Mouse (Mus musculus) brain, embryonic 14.5 days (tissue): ENCODE measurements at regions not wholly inside any gene's neighbourhood (a gene's known extent, or its start where the extent isn't known, plus 50 kb on each side); places are given as distances from the start of the nearest gene placed in this dataset.

ENCODE experiments used
- DNase-seq: peaks from one replicate; pipeline ENCODE4 v3.0.0-alpha.2; 2011; ENCODE audit warnings: low read depth
- CTCF ChIP-seq: fragments of 200-500 bp; IDR thresholded peaks from 2 replicates; pipeline ENCODE4 v1.5.1; 2012; ENCODE audit warnings: inconsistent platforms, mild to moderate bottlenecking, moderate library complexity, borderline replicate concordance; ENCODE audit not compliant: insufficient read depth, insufficient read length; ENCODE audit errors: extremely low read depth
- POLR2A ChIP-seq: fragments of 200-500 bp; IDR thresholded peaks from 2 replicates; pipeline ENCODE4 v1.6.1; 2012; ENCODE audit warnings: mild to moderate bottlenecking, inconsistent platforms, borderline replicate concordance; ENCODE audit not compliant: poor library complexity, insufficient read depth, insufficient read length, severe bottlenecking; ENCODE audit errors: extremely low read depth

DNA sequence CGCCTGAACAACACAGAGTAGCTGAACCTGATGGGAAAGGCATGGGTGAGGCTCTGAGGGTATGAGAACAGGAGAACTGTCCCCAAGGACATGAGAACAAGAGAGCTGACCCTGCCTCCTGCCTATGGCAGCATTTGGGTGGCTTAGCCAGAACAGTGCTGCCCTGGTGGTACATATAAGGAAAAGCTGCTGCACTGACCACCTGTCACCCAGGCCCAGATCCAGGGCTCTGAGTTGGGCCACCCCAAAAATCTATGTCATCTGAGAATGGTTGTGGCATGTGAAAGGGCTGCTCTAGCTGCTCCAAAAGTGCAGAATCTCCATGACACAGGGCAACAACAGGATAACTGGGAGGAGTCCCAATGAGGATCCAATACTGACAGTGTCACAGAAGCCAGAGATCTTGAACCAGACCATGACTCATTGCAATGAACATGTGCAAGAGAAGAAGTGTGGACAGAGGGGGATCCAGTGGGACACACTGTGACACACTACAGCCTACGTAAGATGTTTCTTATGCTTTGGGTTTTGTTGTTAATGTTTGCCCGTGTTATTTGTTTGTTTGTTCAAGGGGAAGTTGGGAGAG lies 58.5 kb upstream of the Galnt15 start:
- DNase-seq, result no peak
- no peak for TF ChIP-seq POLR2A
- no peak for TF ChIP-seq CTCF

DNA sequence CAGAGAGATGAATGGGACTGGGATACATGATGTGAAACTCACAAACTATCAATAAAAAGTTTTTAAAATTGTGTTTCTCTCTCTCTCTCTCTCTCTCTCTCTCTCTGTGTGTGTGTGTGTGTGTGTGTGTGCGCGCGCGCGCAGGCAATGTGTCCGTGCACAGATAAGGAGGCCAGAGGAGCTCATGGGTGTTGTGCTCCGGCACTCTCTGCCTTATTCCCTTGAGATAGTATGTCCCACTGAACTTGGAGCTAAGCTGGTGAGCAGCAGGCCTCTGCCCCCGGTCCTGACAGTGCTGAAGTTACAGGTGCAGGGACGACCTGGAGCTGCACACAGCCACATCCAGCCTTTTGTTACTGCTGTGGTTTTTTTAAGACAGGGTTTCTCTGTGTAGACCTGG lies 57.9 kb upstream of the Galnt15 start:
- TF ChIP-seq POLR2A (no peak), CTCF (no peak)
- DNase-seq, result no peak

DNA sequence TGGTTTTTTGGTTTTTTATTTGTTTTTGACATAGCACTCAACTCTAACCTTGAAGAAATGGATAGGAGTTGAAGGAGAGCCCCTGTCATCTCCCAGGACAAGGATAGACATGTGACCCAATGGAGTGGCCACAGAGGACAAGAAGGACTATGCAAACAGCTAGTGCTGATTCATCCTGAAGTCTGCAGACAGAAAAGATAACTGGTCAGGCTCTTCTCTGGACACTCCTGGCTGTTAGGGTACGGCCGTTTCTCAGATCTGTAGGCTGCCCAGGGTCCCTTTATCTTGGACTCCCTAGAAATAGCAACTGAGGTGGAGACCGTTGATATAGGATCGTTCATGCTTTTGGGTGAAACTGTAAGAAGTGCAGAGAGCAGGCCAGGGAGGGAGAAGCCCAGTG lies 55.1 kb upstream of the Galnt15 start:
- no peak for TF ChIP-seq POLR2A
- TF ChIP-seq CTCF, result no peak

DNA sequence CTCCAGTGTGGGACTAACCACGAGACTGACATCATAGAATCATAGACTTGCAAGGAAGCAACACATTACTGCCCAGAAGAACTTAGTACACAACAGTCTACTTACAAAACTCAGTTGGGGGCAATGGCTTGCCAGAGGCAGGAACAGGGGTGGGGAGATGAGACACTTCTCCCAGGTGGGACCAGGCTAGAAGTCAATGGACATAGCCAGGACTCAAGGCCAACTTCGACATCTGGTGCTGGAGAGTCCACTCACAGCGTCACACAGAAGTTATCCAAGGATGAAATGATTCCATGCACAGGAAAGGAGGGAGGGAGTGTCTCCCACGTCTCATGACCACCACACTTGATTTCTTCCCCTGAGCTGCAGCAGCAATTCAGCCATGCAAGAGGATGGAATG lies 50.6 kb upstream of the Galnt15 start:
- TF ChIP-seq POLR2A (no peak), CTCF (no peak)
- no peak for DNase-seq

More for the DNA sequence above, 55.1 kb upstream of the Galnt15 start:
- DNase-seq, result no peak

DNA sequence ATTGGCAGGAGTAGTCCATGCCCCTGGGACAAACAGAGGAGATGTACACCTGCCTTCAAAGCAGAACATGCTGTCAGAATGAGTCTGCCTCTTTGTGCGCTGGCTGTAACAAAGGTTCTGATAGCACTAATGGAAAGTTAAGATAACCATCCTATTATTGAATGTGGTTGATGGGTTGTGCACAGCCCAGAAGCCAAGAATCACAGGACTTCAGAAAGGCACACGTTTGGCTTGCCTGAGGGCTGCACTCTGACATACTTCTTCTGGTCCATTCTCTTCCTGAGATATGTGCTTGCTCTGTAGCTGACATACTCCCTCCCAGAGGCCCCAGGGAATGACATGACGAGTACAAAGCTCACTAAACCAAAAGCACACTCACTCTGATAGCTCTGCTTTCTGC lies 50.1 kb upstream of the Galnt15 start:
- TF ChIP-seq POLR2A (no peak), CTCF (no peak)

More for the DNA sequence above, 50.1 kb upstream of the Galnt15 start:
- DNase-seq, result no peak
